Mouse (Mus musculus) left cerebral cortex, postnatal 25 days (tissue): Measurements from ENCODE around the gene Ccdc159. TPM values are rescaled to one million over a fixed set of nuclear protein-coding genes. Genes with fewer than 3 reads are reported as not detected.

ENCODE experiments used
- DNase-seq, 2 experiments: peaks; one replicate each; pipeline ENCODE4 v3.0.0; 2022; ENCODE audit warnings: low spot score in 2 of 2, mixed read lengths in 1 of 2
- intact Hi-C: fragments of 180-260 bp; cut with DNase I; formaldehyde crosslinking; loops from one replicate; pipeline ENCODE4 v1.15.1; 2025
- total RNA-seq, 2 experiments: library from RNA; stranded (reverse); gene quantifications; 2 replicates each; pipeline ENCODE4 v1.2.3; 2021

Gene Ccdc159
- total RNA-seq, 2 experiments from 2014 or later: 13.7 to 16.5 TPM

- intact Hi-C loops: no loop called here
- no peak for DNase-seq
These were observed 4.7 kb downstream of the Ccdc159 start for GRCm38 (mm10) chr9:21932006-21932405.

GRCm38 (mm10) chr9:21932445-21933137, 5.3 kb downstream of the Ccdc159 start:
- no peak for DNase-seq
- intact Hi-C loops: no loop called here

GRCm38 (mm10) chr9:21934021-21934420, 6.8 kb downstream of the Ccdc159 start:
- intact Hi-C loops: no loop called here

DNA sequence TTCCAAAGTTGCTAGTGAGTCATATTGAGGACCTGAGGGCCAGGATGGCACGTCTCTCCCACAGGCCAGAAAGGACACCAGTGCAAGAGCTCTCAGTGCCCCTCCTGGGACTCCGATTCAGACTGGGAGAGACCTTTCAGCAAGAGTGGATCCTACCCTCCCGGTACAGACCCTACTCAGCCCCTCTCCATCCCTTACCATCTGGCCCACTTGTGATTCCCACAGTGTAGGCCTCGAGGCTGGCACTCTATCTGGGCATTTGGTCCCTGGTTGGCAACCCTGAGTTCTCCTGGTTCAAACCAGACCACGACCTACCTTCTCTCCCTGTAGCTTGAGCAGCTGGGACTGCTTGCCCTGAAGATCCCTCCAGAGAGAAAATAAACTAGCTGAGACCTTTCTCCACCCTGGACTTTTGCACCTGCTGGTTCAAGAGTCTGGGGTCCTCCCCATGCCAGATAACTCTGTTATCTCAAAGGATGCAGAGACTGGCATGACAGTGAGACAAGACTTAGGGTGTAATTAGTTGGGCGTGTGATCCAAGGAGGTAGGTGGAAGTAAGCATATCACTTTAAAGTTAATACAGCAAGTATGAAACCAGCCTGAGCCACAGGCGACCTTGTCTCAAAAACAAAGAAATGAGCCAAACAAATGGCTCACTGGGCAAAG, 8.3 kb downstream of the Ccdc159 start:
- DNase-seq: no peak
- intact Hi-C loops: no loop called here

More at GRCm38 (mm10) chr9:21934021-21934420, 6.8 kb downstream of the Ccdc159 start:
- DNase-seq: no peak

GRCm38 (mm10) chr9:21936692-21937570, 9.7 kb downstream of the Ccdc159 start, which contains the start of gene Plppr2:
TSS of gene Plppr2 (plus strand) at chr9:21937033.
- DNase-seq: peak; percentile 95 to 99
- intact Hi-C loops: no loop called here

DNA sequence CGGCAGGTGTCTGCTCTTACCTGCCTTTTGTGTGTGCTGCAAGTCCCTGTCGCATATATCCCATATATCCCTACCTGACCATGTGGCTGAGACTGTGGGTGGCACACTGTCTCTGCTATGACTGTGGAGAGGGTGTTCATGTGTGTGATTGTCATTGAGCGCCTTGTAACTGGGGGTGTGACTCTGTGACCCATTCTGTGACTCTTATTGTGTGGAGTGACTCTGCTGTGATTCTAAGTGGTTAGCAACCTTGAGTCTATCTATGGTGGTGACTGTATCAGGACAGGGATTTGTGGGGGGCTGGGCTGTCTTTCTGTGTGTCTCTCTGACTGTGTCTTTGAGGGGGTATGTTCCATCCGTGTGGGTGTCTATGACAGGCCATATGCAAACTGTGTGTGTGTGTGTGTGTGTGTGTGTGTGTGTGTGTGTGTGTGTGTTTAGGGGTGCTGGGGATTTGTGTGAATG, 10.5 kb downstream of the Ccdc159 start:
- intact Hi-C loops: loop anchor here (2.0 kb wide), 1 partner anchor 15 kb away; no protein-coding TSS in a partner anchor
- DNase-seq: peak in 1 of 2 experiments; percentile 73

DNA sequence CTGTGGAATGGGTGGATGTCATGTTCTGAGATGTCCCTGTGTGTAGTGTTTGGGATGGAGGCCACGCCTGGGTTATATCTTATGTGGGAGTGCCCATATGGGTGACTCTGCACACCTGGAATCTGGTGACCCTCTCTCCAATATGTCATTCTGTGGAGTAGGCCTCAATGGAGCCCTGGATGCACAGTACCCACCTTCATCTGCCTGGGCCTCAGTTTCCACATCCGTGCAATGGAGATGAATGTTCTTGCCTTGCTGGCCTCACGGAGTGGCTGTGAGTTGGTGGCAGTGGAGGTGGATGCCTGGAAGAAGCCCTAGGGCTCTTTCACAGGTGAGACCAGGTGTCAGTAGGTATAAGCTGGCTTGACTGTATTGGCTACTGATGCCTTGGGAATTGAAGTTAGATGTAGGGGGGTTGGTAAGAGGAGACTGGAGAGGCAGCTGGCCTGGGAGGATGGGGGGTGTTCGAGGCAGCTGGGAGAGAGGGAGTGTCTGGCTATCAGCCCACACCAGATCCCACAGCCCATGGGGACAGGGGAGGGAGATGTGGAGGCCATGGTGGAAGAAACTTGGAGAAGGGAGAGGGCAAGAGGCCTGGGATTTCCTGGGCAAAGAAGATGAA, 11.1 kb downstream of the Ccdc159 start:
- no peak for DNase-seq
- intact Hi-C loops: loop anchor here (2.0 kb wide), 1 partner anchor 14 kb away; no protein-coding TSS in a partner anchor

DNA sequence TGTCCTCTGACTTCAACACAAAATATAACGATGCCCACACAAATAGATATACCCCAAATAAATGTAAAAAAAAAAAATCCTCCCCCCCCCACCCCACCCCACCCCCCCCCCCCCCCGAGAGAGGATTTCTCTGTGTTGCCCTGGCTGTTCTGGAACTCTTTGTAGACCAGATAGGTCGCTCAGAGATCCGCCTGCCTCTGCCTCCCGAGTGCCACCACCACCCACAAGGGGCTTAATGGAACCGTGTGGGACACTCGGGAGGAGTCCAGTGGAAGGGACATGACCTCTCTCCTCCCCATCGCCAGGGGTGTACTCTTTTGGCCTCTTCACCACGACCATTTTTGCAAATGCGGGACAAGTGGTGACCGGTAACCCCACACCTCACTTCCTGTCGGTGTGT, 15.8 kb downstream of the Ccdc159 start:
- DNase-seq: no peak
- intact Hi-C loops: no loop called here

DNA sequence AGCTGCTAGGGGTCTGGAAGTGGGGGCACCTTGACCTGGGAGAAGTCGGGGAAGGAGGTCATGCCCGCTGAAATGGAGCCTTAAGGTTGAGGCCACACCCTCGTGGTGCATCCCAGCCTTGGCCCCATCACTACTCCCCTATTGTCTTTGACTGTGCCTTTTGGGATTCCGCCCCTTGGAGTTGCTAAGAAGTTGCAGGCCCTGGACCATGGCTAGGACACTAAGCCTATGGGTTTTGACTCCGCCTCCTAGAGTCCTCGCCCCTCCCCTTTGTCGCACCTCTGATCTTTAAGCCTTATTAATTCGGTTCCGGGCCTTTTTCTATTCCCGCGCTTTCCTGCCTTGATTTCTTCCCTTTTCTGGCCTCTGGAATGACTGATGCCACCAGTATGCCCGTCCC, 16.4 kb downstream of the Ccdc159 start:
- DNase-seq: no peak
- intact Hi-C loops: no loop called here

- DNase-seq: no peak
- intact Hi-C loops: no loop called here
These were observed 17.0 kb downstream of the Ccdc159 start for GRCm38 (mm10) chr9:21944267-21944666.

- DNase-seq: no peak
- intact Hi-C loops: no loop called here
These were observed 20.4 kb downstream of the Ccdc159 start for GRCm38 (mm10) chr9:21947540-21948130.

DNA sequence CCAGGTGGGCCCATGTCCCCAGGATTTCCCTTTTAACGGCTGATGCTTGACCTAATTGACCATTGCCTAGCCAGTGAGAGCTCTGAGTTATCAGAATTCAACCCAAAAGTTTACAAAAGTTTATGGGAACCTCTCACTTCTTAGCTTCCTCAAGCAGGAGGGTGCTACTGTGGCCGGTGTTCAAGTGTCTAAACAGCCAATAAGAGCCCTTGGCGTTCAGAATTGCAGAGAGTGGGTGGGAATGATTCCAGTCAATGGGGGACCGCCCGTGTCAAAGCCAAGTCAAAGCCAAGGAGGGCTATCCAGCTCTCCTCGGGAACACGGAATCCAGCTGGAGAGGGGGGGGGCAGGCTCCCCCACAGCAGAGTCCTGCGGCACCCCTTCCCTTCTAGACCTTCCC, 20.9 kb downstream of the Ccdc159 start:
- DNase-seq: no peak
- intact Hi-C loops: no loop called here

DNA sequence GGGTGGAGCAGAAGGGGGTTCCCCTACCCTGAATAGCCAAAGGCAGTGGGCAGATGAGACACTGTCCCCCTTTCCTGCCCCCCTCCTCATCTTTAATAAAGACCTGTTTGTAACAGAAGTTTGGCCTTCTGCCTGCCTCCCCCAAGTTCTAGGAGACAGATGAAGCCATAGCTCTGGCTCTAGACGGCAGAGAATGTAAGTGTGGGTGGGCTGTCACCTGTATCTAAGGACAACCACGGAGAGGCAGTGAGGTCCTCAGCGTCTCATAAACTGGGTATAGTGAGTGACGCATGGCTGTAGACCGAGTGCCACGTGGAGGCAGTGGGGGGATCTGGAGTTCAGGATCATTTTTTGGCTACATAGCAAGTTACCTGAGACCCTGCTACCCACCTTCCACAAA, 21.5 kb downstream of the Ccdc159 start:
- intact Hi-C loops: no loop called here
- peak in 1 of 2 experiments; percentile 60 for DNase-seq

GRCm38 (mm10) chr9:21950322-21950721, 23.1 kb downstream of the Ccdc159 start:
- intact Hi-C loops: no loop called here
- no peak for DNase-seq

- intact Hi-C loops: loop anchor here (2.0 kb wide), 1 partner anchor 13 kb away; no protein-coding TSS in a partner anchor
- no peak for DNase-seq
These were observed 24.7 kb downstream of the Ccdc159 start for GRCm38 (mm10) chr9:21951977-21952376.

GRCm38 (mm10) chr9:21953600-21953999, 26.3 kb downstream of the Ccdc159 start:
- peak; percentile 71 to 91 for DNase-seq
- intact Hi-C loops: loop anchor here (2.0 kb wide), 1 partner anchor 15 kb away; no protein-coding TSS in a partner anchor

- DNase-seq: no peak
- intact Hi-C loops: no loop called here
These were observed 27.4 kb downstream of the Ccdc159 start for GRCm38 (mm10) chr9:21954635-21955034.

DNA sequence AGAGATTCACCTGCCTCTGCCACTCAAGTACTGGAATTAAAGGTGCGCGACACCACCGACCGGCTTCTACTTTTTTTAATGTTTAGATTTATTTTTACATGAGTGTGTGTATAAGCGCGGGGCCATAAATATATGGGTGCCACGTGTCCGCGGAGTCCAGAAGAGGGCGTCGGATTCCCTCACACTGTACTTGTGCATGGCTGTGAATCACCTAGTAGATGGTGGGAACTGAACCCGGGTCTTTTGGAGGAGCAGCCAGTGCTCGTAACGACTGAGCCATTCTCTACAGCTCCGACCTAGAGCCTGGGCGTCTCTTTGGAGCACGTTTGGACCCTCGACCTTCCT, 27.9 kb downstream of the Ccdc159 start:
- intact Hi-C loops: no loop called here
- no peak for DNase-seq
